Mouse (Mus musculus) bone marrow, adult 2 months (tissue): ENCODE results near the gene Slc38a2. TPM values are rescaled to one million over a fixed set of nuclear protein-coding genes. Genes with fewer than 3 reads are reported as not detected.

ENCODE experiments used
- H3K27ac ChIP-seq: fragments of 200-500 bp; 2 replicates; pipeline ENCODE4 v1.5.1; 2012; ENCODE audit warnings: low read depth, mild to moderate bottlenecking, control low read depth, inconsistent platforms, low read length; ENCODE audit not compliant: control insufficient read depth, poor library complexity, insufficient read depth
- H3K4me1 ChIP-seq: fragments of 200-500 bp; 2 replicates; pipeline ENCODE4 v1.6.1; 2011; ENCODE audit warnings: low read length; ENCODE audit not compliant: control insufficient read depth, insufficient read depth
- H3K4me3 ChIP-seq: fragments of 200-500 bp; replicated peaks from 2 replicates; pipeline ENCODE3; 2011; ENCODE audit warnings: mild to moderate bottlenecking, low read depth, low read length, control low read depth; ENCODE audit not compliant: control insufficient read depth
- CTCF ChIP-seq: fragments of 200-500 bp; IDR thresholded peaks from 2 replicates; pipeline ENCODE4 v1.5.1; 2011; ENCODE audit warnings: low read length, control low read depth; ENCODE audit not compliant: control insufficient read depth, insufficient read depth
- POLR2A ChIP-seq: fragments of 200-500 bp; IDR thresholded peaks from 2 replicates; pipeline ENCODE4 v1.6.1; 2011; ENCODE audit warnings: low read depth, mild to moderate bottlenecking, control low read depth, low read length, borderline replicate concordance; ENCODE audit not compliant: control insufficient read depth
- WGBS: fragments of 180-500 bp; shearing (Covaris S2); methylation state at CpG from one replicate; pipeline ENCODE4 v1.1.7; 2018; 5-methylcytosine and 5-hydroxymethylcytosine counted together
- polyA plus RNA-seq: library from polyadenylated mRNA; stranded (reverse); fragments of >200 nt; gene quantifications from 2 replicates; pipeline ENCODE4 v1.2.4, GENCODE M21; 2011; ENCODE audit warnings: low replicate concordance; ENCODE audit not compliant: missing spikeins, insufficient read depth, insufficient read length

Gene Slc38a2
- polyA plus RNA-seq, 1 experiment: 51.3 TPM

GRCm38 (mm10) chr15:96655514-96655913 is 44.0 kb downstream of the Slc38a2 start:
- 5% methylated on average over 14 of the region's 14 CpGs for WGBS
- H3K27ac ChIP-seq: peak overlapping the region; percentile 83

GRCm38 (mm10) chr15:96654714-96655113 is 44.8 kb downstream of the Slc38a2 start:
- no peak overlapping the region for H3K4me3 ChIP-seq
- WGBS: 8% methylated on average over 8 of the region's 8 CpGs
- peaks cover 5% of the 10 kb centered on the region; the same call in 1 of the 2 replicates for H3K4me1 ChIP-seq
- H3K27ac ChIP-seq: peak overlapping the region; percentile 81
- no peak for TF ChIP-seq CTCF
- TF ChIP-seq POLR2A: peak; percentile 37; the same call in 1 of the 2 replicates

More at GRCm38 (mm10) chr15:96655514-96655913, 44.0 kb downstream of the Slc38a2 start:
- Histone ChIP-seq H3K4me3 (peak overlapping the region; percentile 53), H3K4me1 (peaks cover 5% of the 10 kb centered on the region; the same call in 1 of the 2 replicates)
- TF ChIP-seq POLR2A (no peak), CTCF (no peak)

- TF ChIP-seq POLR2A (no peak), CTCF (no peak)
- no peak overlapping the region for H3K27ac ChIP-seq
- H3K4me1 ChIP-seq: peaks cover 5% of the 10 kb centered on the region; the same call in 1 of the 2 replicates
- 92% methylated on average over 16 of the region's 16 CpGs for WGBS
- no peak overlapping the region for H3K4me3 ChIP-seq
These were observed 46.5 kb downstream of the Slc38a2 start for GRCm38 (mm10) chr15:96653011-96653410.

- WGBS: 78% methylated on average over 10 of the region's 10 CpGs
- Histone ChIP-seq H3K4me1 (peaks cover 5% of the 10 kb centered on the region; the same call in 1 of the 2 replicates), H3K27ac (no peak overlapping the region), H3K4me3 (no peak overlapping the region)
- TF ChIP-seq CTCF: no peak
- TF ChIP-seq POLR2A: no peak
These were observed 47.0 kb downstream of the Slc38a2 start for GRCm38 (mm10) chr15:96652531-96652930.

GRCm38 (mm10) chr15:96647376-96647775 is 52.2 kb downstream of the Slc38a2 start:
- H3K4me3 ChIP-seq: no peak overlapping the region

GRCm38 (mm10) chr15:96642436-96643405 is 56.8 kb downstream of the Slc38a2 start, which contains the start of gene Slc38a1:
Gene Slc38a1 (minus strand): TSS chr15:96642913.
- H3K27ac ChIP-seq: peak within 1 kb of the TSS; percentile 97
- no peaks in the 10 kb centered on the region; the same call in none of the 2 replicates for H3K4me1 ChIP-seq
- H3K4me3 ChIP-seq: peak within 1 kb of the TSS; percentile 84
- TF ChIP-seq POLR2A (peak; percentile 56; the same call in 1 of the 2 replicates), CTCF (no peak)
- WGBS: under 1% methylated on average over 70 of the region's 70 CpGs

More at GRCm38 (mm10) chr15:96647376-96647775, 52.2 kb downstream of the Slc38a2 start:
- H3K27ac ChIP-seq: no peak overlapping the region
- WGBS: 52% methylated on average over 15 of the region's 15 CpGs
- no peaks in the 10 kb centered on the region for H3K4me1 ChIP-seq
- TF ChIP-seq CTCF: no peak
- TF ChIP-seq POLR2A: no peak

- WGBS: under 1% methylated on average over 31 of the region's 31 CpGs
These were observed 57.6 kb downstream of the Slc38a2 start for GRCm38 (mm10) chr15:96641821-96642435.

More at GRCm38 (mm10) chr15:96641821-96642435, 57.6 kb downstream of the Slc38a2 start:
- Histone ChIP-seq H3K4me3 (peak overlapping the region; percentile 84), H3K27ac (peak overlapping the region; percentile 97), H3K4me1 (no peaks in the 10 kb centered on the region; the same call in none of the 2 replicates)
- TF ChIP-seq POLR2A: no peak
- TF ChIP-seq CTCF: no peak
